Mouse (Mus musculus) midbrain, embryonic 16.5 days (tissue): ENCODE data around the gene Gin1. TPM values are rescaled to one million over a fixed set of nuclear protein-coding genes. Genes with fewer than 3 reads are reported as not detected.

Experiments used
- ATAC-seq: fragments of 200-750 bp; cut with Nextera tagmentation; 2 replicates; pipeline ENCODE4 v1.8.0; 2017; ENCODE audit warnings: moderate TSS enrichment
- H3K27ac ChIP-seq: fragments of 300-500 bp; sonication (generic); 2 replicates; pipeline ENCODE4 v1.5.1; 2014; ENCODE audit warnings: mild to moderate bottlenecking, low read length, mixed read lengths
- H3K27me3 ChIP-seq: fragments of 300-500 bp; sonication (generic); 2 replicates; pipeline ENCODE4 v1.6.1; 2014; ENCODE audit warnings: low read depth, low read length, mixed read lengths; ENCODE audit not compliant: control insufficient read depth, insufficient read depth
- H3K36me3 ChIP-seq: fragments of 300-500 bp; sonication (generic); 2 replicates; pipeline ENCODE4 v1.6.1; 2014; ENCODE audit warnings: mild to moderate bottlenecking, low read length, moderate library complexity, mixed read lengths; ENCODE audit not compliant: control insufficient read depth, insufficient read depth
- H3K4me1 ChIP-seq: fragments of 300-500 bp; sonication (generic); 2 replicates; pipeline ENCODE4 v1.6.1; 2014; ENCODE audit warnings: mild to moderate bottlenecking, low read length, mixed read lengths; ENCODE audit not compliant: control insufficient read depth, insufficient read depth
- H3K4me2 ChIP-seq: fragments of 300-500 bp; sonication (generic); 2 replicates; pipeline ENCODE4 v1.6.1; 2014; ENCODE audit warnings: mild to moderate bottlenecking, low read length, mixed read lengths
- H3K4me3 ChIP-seq: fragments of 300-500 bp; sonication (generic); 2 replicates; pipeline ENCODE4 v1.5.1; 2014; ENCODE audit warnings: low read depth, mild to moderate bottlenecking, low read length, moderate library complexity, mixed read lengths
- H3K9ac ChIP-seq: fragments of 300-500 bp; sonication (generic); 2 replicates; pipeline ENCODE4 v1.6.1; 2014; ENCODE audit warnings: low read depth, low read length, mixed read lengths
- H3K9me3 ChIP-seq: fragments of 300-500 bp; sonication (generic); replicated peaks from 2 replicates; pipeline ENCODE4 v1.6.1; 2014; ENCODE audit warnings: mild to moderate bottlenecking, low read length, mixed read lengths; ENCODE audit not compliant: control insufficient read depth, poor library complexity, severe bottlenecking
- WGBS: fragments of 180-500 bp; shearing (Covaris S2); extraction: QIAGEN DNeasy Blood & Tissue Kit; methylation state at CpG from one replicate; pipeline ENCODE4 v1.1.7; 2014; 5-methylcytosine and 5-hydroxymethylcytosine counted together
- polyA plus RNA-seq: library from polyadenylated mRNA; unstranded; fragments of >200 nt; fragmentation: Nextera tagmentation; extraction: Ambion mirVana; gene quantifications from 2 replicates; pipeline ENCODE4 v1.2.1, GENCODE M21; 2015

Gin1 gene
- polyA plus RNA-seq, 1 experiment from 2014 or later: 13.5 TPM

DNA sequence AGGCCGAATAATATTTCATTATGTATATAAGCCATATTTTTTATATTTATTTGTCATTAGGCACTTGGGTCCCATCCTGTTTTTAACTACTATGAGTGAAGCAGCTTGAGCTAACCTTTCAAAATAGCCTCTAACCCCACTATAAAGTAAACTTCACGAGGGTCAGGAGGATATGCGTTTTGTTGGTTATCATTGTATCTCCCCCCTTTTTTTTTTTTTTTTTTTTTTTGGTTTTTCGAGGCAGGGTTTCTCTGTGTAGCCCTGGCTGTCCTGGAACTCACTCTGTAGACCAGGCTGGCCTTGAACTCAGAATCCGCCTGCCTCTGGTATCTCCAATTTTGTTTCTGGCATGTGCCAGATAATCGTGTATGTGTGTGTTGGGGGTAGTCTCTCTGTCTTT, 3.4 kb downstream of the Gin1 start:
- Histone ChIP-seq H3K4me1 (peaks cover 7% of the 10 kb centered on the region), H3K4me3 (no peak overlapping the region), H3K4me2 (no peak overlapping the region), H3K27me3 (no peaks in the 10 kb centered on the region), H3K27ac (no peak overlapping the region), H3K9ac (no peak overlapping the region), H3K9me3 (no peaks in the 10 kb centered on the region), H3K36me3 (no peaks in the 10 kb centered on the region)
- 83% methylated on average over 6 of the region's 6 CpGs for WGBS
- no peak for ATAC-seq

- no peak overlapping the region for H3K27ac ChIP-seq
- H3K4me1 ChIP-seq: peaks cover 4% of the 10 kb centered on the region
- ATAC-seq: no peak
- no peaks in the 10 kb centered on the region for H3K36me3 ChIP-seq
- H3K9ac ChIP-seq: no peak overlapping the region
- no peak overlapping the region for H3K4me3 ChIP-seq
- 98% methylated on average over 2 of the region's 2 CpGs for WGBS
- H3K4me2 ChIP-seq: no peak overlapping the region
- H3K27me3 ChIP-seq: no peaks in the 10 kb centered on the region
- no peaks in the 10 kb centered on the region for H3K9me3 ChIP-seq
Observed at GRCm38 (mm10) chr1:97773973-97774372, 4.0 kb downstream of the Gin1 start.

- Histone ChIP-seq H3K4me3 (no peak overlapping the region), H3K4me2 (no peak overlapping the region), H3K27ac (no peak overlapping the region), H3K27me3 (no peaks in the 10 kb centered on the region), H3K9ac (no peak overlapping the region), H3K4me1 (no peaks in the 10 kb centered on the region), H3K36me3 (no peaks in the 10 kb centered on the region), H3K9me3 (no peaks in the 10 kb centered on the region)
- ATAC-seq: no peak
- 99% methylated on average over 7 of the region's 7 CpGs for WGBS
Observed at GRCm38 (mm10) chr1:97781674-97782073, 11.7 kb downstream of the Gin1 start.

- H3K27me3 ChIP-seq: no peaks in the 10 kb centered on the region
- H3K9me3 ChIP-seq: no peaks in the 10 kb centered on the region
- ATAC-seq: no peak
- no peak overlapping the region for H3K4me3 ChIP-seq
- no peaks in the 10 kb centered on the region for H3K36me3 ChIP-seq
- no peak overlapping the region for H3K4me2 ChIP-seq
- WGBS: 74% methylated on average over 7 of the region's 7 CpGs
- H3K4me1 ChIP-seq: no peaks in the 10 kb centered on the region
- no peak overlapping the region for H3K9ac ChIP-seq
- no peak overlapping the region for H3K27ac ChIP-seq
Observed at GRCm38 (mm10) chr1:97784928-97785327, 15.0 kb downstream of the Gin1 start.

DNA sequence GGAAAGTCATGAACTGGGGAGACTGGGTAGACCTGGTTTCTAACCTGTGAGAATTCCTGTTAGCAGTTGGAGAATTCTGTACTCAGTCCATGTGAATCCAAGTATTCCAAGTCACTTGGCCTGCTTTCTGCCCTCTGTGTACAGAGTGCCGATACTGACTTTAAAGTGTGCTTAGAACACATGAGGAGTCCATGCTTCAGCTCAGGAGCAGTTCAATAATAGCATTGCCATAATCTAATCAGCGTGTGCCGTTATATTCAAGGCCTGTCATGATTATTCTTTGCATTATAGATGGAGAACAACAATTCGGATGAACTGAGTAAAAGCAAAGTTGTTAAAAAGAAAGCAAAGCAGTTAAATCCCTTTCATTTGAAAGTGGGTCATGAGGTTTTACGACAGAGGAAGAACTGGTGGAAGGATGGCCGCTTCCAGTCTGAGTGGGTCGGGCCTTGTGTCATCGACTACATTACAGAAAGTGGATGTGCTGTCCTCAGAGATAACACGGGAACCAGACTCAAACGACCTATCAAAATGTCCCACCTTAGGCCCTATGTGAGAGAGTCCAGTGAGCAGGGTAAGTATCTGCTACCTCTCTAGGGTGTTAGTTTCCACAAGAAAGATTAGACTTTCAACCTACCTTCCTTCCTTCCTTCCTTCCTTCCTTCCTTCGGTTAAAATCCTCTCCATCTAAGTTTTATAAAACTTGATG, 15.9 kb downstream of the Gin1 start:
- Histone ChIP-seq H3K4me2 (no peak overlapping the region), H3K4me3 (no peak overlapping the region), H3K36me3 (no peaks in the 10 kb centered on the region), H3K9me3 (no peaks in the 10 kb centered on the region), H3K4me1 (no peaks in the 10 kb centered on the region), H3K27me3 (no peaks in the 10 kb centered on the region), H3K27ac (no peak overlapping the region), H3K9ac (no peak overlapping the region)
- WGBS: 93% methylated on average over 11 of the region's 11 CpGs
- no peak for ATAC-seq

DNA sequence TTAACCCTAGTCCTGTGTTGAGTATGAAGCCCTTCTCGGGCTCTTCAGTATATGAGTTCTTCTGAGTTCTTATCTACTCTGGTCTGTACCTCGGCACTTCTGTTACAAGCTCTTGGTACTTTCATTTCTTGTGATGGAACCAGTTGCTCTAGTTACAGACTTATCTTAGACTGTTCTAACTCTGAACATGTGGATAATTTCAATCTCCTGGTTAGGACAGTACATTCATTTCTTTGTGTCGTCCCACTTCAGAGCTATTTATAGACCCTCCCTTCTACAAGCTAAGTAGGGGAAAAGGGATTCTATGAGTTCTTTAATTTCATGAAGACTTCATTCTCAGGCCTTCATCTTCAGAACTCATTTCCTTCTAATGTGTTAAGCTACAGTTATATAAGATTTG, 17.7 kb downstream of the Gin1 start:
- H3K9me3 ChIP-seq: no peaks in the 10 kb centered on the region
- 93% methylated on average over 3 of the region's 3 CpGs for WGBS
- H3K4me2 ChIP-seq: no peak overlapping the region
- H3K4me3 ChIP-seq: no peak overlapping the region
- H3K36me3 ChIP-seq: no peaks in the 10 kb centered on the region
- H3K4me1 ChIP-seq: no peaks in the 10 kb centered on the region
- ATAC-seq: no peak
- H3K9ac ChIP-seq: no peak overlapping the region
- H3K27ac ChIP-seq: no peak overlapping the region
- H3K27me3 ChIP-seq: no peaks in the 10 kb centered on the region

DNA sequence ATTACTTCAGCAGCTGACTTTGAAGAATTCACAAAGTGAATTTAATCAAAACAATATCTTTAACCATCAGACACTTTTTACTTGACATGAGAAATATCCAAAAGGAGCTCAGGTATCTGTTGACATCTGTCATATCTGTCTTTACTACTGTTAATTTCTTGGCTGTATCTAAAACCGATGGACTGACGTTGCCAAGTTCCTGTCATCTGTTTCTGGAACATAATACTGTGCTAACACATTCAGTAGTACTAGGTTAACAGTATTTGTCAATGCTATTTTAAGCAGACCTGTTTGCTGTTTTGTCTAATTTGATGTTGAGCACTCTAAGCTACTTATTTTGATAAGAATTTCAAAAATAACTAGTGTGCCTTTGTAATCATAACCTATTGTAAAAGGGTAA, 18.5 kb downstream of the Gin1 start:
- no peaks in the 10 kb centered on the region for H3K9me3 ChIP-seq
- no peak overlapping the region for H3K4me2 ChIP-seq
- ATAC-seq: no peak
- H3K4me3 ChIP-seq: no peak overlapping the region
- 96% methylated on average over 2 of the region's 2 CpGs for WGBS
- no peak overlapping the region for H3K27ac ChIP-seq
- no peaks in the 10 kb centered on the region for H3K4me1 ChIP-seq
- no peaks in the 10 kb centered on the region for H3K27me3 ChIP-seq
- no peaks in the 10 kb centered on the region for H3K36me3 ChIP-seq
- H3K9ac ChIP-seq: no peak overlapping the region

- H3K36me3 ChIP-seq: no peaks in the 10 kb centered on the region
- no peak overlapping the region for H3K9ac ChIP-seq
- WGBS: 91% methylated on average over 3 of the region's 3 CpGs
- H3K27ac ChIP-seq: no peak overlapping the region
- H3K4me1 ChIP-seq: no peaks in the 10 kb centered on the region
- no peak for ATAC-seq
- H3K9me3 ChIP-seq: no peaks in the 10 kb centered on the region
- no peaks in the 10 kb centered on the region for H3K27me3 ChIP-seq
- no peak overlapping the region for H3K4me2 ChIP-seq
- H3K4me3 ChIP-seq: no peak overlapping the region
Observed at GRCm38 (mm10) chr1:97794110-97794509, 24.1 kb downstream of the Gin1 start.

DNA sequence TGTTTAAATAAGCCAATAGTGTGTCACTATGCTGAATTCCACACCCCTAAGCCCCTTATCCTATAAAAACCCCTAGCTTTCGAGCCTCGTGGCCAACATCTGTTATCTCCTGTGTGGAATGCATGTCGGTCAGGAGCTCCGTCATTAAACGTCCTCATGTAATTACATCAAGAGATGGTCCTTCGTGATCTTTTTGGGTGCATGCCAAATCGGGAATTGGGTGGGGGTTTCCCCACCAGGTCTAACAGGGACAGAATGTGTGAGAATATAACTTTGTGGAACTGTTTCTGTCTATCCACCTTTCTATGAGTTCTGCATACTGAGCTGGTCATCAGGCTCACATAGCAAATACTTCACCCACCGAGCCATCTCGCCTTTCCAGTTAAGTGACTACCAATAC, 26.0 kb downstream of the Gin1 start:
- no peak overlapping the region for H3K4me2 ChIP-seq
- H3K4me3 ChIP-seq: no peak overlapping the region
- no peaks in the 10 kb centered on the region for H3K4me1 ChIP-seq
- 93% methylated on average over 9 of the region's 9 CpGs for WGBS
- no peaks in the 10 kb centered on the region for H3K36me3 ChIP-seq
- no peak overlapping the region for H3K27ac ChIP-seq
- ATAC-seq: no peak
- peaks cover 5% of the 10 kb centered on the region for H3K9me3 ChIP-seq
- H3K27me3 ChIP-seq: no peaks in the 10 kb centered on the region
- no peak overlapping the region for H3K9ac ChIP-seq
